Mouse (Mus musculus): ENCODE results near the gene Aire. TPM values are rescaled to one million over a fixed set of nuclear protein-coding genes. Genes with fewer than 3 reads are reported as not detected.
"Not testable (repeated sequence)": the region's sequence is repeated elsewhere in the genome, so short reads cannot be mapped to it uniquely, and the experiment has no call there.

Gene Aire
- polyA plus RNA-seq, 1 experiment from 2014 or later, result 0.39 TPM

GRCm38 (mm10) chr10:78019291-78019690, 24.1 kb downstream of the Aire start:
- ATAC-seq (ENCODE audit: insufficient number of reproducible peaks, insufficient read depth, low FRiP score, low TSS enrichment, low read depth), result peak; percentile 52; the same call in 1 of the 2 replicates
- Histone ChIP-seq H3K36me3 (no peaks in the 10 kb centered on the region), H3K27ac (no peak overlapping the region), H3K4me2 (no peak overlapping the region), H3K4me3 (no peak overlapping the region), H3K9me3 (no peaks in the 10 kb centered on the region), H3K27me3 (no peaks in the 10 kb centered on the region), H3K4me1 (0 out of 2 replicates have a peak, but pooled peaks cover 2% of the 10 kb centered on the region), H3K9ac (no peak overlapping the region)
- WGBS, result 90% methylated on average over 4 of the region's 4 CpGs

GRCm38 (mm10) chr10:78018797-78019203, 24.6 kb downstream of the Aire start:
- H3K9me3 ChIP-seq, result no peaks in the 10 kb centered on the region
- H3K4me1 ChIP-seq, result 0 out of 2 replicates have a peak, but pooled peaks cover 2% of the 10 kb centered on the region
- 18% methylated on average over 19 of the region's 19 CpGs for WGBS
- H3K4me2 ChIP-seq, result peak overlapping the region; percentile 62
- 0 out of 2 replicates have a peak, but pooled peaks have one; percentile 67 for ATAC-seq (ENCODE audit: insufficient number of reproducible peaks, insufficient read depth, low FRiP score, low TSS enrichment, low read depth)
- H3K9ac ChIP-seq, result 0 out of 2 replicates have a peak overlapping the region, but pooled peaks have one; percentile 57
- peak overlapping the region; percentile 26 for H3K4me3 ChIP-seq
- no peaks in the 10 kb centered on the region for H3K36me3 ChIP-seq
- no peak overlapping the region for H3K27ac ChIP-seq
- no peaks in the 10 kb centered on the region for H3K27me3 ChIP-seq

- WGBS, result 57% methylated on average over 5 of the region's 5 CpGs
Observed at GRCm38 (mm10) chr10:78016366-78016765, 27.0 kb downstream of the Aire start.

GRCm38 (mm10) chr10:78015489-78015888, 27.9 kb downstream of the Aire start:
- ATAC-seq (ENCODE audit: insufficient number of reproducible peaks, insufficient read depth, low FRiP score, low TSS enrichment, low read depth), result no peak
- H3K9ac ChIP-seq, result no peak overlapping the region
- H3K27ac ChIP-seq, result no peak overlapping the region
- H3K4me1 ChIP-seq, result peaks cover 5% of the 10 kb centered on the region
- H3K27me3 ChIP-seq, result no peaks in the 10 kb centered on the region
- no peaks in the 10 kb centered on the region for H3K36me3 ChIP-seq
- WGBS, result 86% methylated on average over 1 of the region's 1 CpGs
- no peaks in the 10 kb centered on the region for H3K9me3 ChIP-seq
- H3K4me2 ChIP-seq, result no peak overlapping the region
- H3K4me3 ChIP-seq, result no peak overlapping the region

More at GRCm38 (mm10) chr10:78016366-78016765, 27.0 kb downstream of the Aire start:
- no peak overlapping the region for H3K4me2 ChIP-seq
- H3K4me3 ChIP-seq, result no peak overlapping the region
- ATAC-seq (ENCODE audit: insufficient number of reproducible peaks, insufficient read depth, low FRiP score, low TSS enrichment, low read depth), result no peak
- H3K36me3 ChIP-seq, result no peaks in the 10 kb centered on the region
- H3K27me3 ChIP-seq, result no peaks in the 10 kb centered on the region
- no peaks in the 10 kb centered on the region for H3K9me3 ChIP-seq
- H3K4me1 ChIP-seq, result 0 out of 2 replicates have a peak, but pooled peaks cover 2% of the 10 kb centered on the region
- H3K27ac ChIP-seq, result no peak overlapping the region
- H3K9ac ChIP-seq, result no peak overlapping the region

- Histone ChIP-seq H3K4me2 (no peak overlapping the region), H3K27me3 (no peaks in the 10 kb centered on the region), H3K36me3 (no peaks in the 10 kb centered on the region), H3K27ac (no peak overlapping the region), H3K9me3 (no peaks in the 10 kb centered on the region), H3K4me1 (peaks cover 17% of the 10 kb centered on the region), H3K4me3 (no peak overlapping the region), H3K9ac (no peak overlapping the region)
- ATAC-seq (ENCODE audit: insufficient number of reproducible peaks, insufficient read depth, low FRiP score, low TSS enrichment, low read depth), result no peak
- WGBS, result 90% methylated on average over 18 of the region's 18 CpGs
Observed at GRCm38 (mm10) chr10:78012661-78013495, 30.5 kb downstream of the Aire start.

GRCm38 (mm10) chr10:78011116-78011515, 32.3 kb downstream of the Aire start:
- not testable (repeated sequence) for H3K27me3 ChIP-seq; H3K4me2 ChIP-seq; ATAC-seq (ENCODE audit: insufficient number of reproducible peaks, insufficient read depth, low FRiP score, low TSS enrichment, low read depth); H3K9ac ChIP-seq; H3K36me3 ChIP-seq; H3K9me3 ChIP-seq; H3K27ac ChIP-seq; H3K4me3 ChIP-seq
- whole genome bisulfite sequencing, result 92% methylated on average over 5 of the region's 5 CpGs
- peaks cover 34% of the 10 kb centered on the region for H3K4me1 ChIP-seq

GRCm38 (mm10) chr10:78010335-78010734, 33.1 kb downstream of the Aire start:
- 11% methylated on average over 10 of the region's 10 CpGs for WGBS
- ATAC-seq (ENCODE audit: insufficient number of reproducible peaks, insufficient read depth, low FRiP score, low TSS enrichment, low read depth), result no peak
- H3K9me3 ChIP-seq, result no peaks in the 10 kb centered on the region
- H3K4me2 ChIP-seq, result peak overlapping the region; percentile 88
- H3K27me3 ChIP-seq, result no peaks in the 10 kb centered on the region
- no peak overlapping the region; the same call in 1 of the 2 replicates for H3K27ac ChIP-seq
- peak overlapping the region; percentile 81 for H3K4me3 ChIP-seq
- peaks cover 8% of the 10 kb centered on the region for H3K36me3 ChIP-seq
- peaks cover 38% of the 10 kb centered on the region for H3K4me1 ChIP-seq
- peak overlapping the region; percentile 62 for H3K9ac ChIP-seq

- WGBS, result under 1% methylated on average over 9 of the region's 9 CpGs
- Histone ChIP-seq H3K4me1 (peaks cover 38% of the 10 kb centered on the region), H3K4me3 (peak within 1 kb of the TSS; percentile 81), H3K27ac (peak within 1 kb of the TSS; percentile 96), H3K36me3 (peaks cover 11% of the 10 kb centered on the region), H3K9me3 (no peaks in the 10 kb centered on the region), H3K9ac (peak within 1 kb of the TSS; percentile 91), H3K27me3 (no peaks in the 10 kb centered on the region), H3K4me2 (peak within 1 kb of the TSS; percentile 88)
- ATAC-seq (ENCODE audit: insufficient number of reproducible peaks, insufficient read depth, low FRiP score, low TSS enrichment, low read depth), result no peak
Observed at GRCm38 (mm10) chr10:78009945-78010293, 33.5 kb downstream of the Aire start, which contains the start of gene Pfkl. TSS of gene Pfkl (minus strand) at chr10:78010083.

- WGBS, result under 1% methylated on average over 59 of the region's 59 CpGs
- Histone ChIP-seq H3K4me2 (peak overlapping the region; percentile 88), H3K27me3 (no peaks in the 10 kb centered on the region), H3K36me3 (peaks cover 15% of the 10 kb centered on the region), H3K27ac (peak overlapping the region; percentile 96), H3K9ac (peak overlapping the region; percentile 91), H3K9me3 (no peaks in the 10 kb centered on the region), H3K4me1 (peaks cover 38% of the 10 kb centered on the region), H3K4me3 (peak overlapping the region; percentile 81)
- peak; percentile 97 for ATAC-seq (ENCODE audit: insufficient number of reproducible peaks, insufficient read depth, low FRiP score, low TSS enrichment, low read depth)
Observed at GRCm38 (mm10) chr10:78009184-78009944, 34.0 kb downstream of the Aire start.

GRCm38 (mm10) chr10:78008169-78008568, 35.2 kb downstream of the Aire start:
- Histone ChIP-seq H3K36me3 (peaks cover 22% of the 10 kb centered on the region), H3K27me3 (no peaks in the 10 kb centered on the region), H3K4me2 (peak overlapping the region; percentile 88), H3K27ac (no peak overlapping the region), H3K4me1 (peaks cover 38% of the 10 kb centered on the region), H3K4me3 (peak overlapping the region; percentile 81), H3K9me3 (no peaks in the 10 kb centered on the region), H3K9ac (peak overlapping the region; percentile 91)
- 80% methylated on average over 3 of the region's 3 CpGs for WGBS
- ATAC-seq (ENCODE audit: insufficient number of reproducible peaks, insufficient read depth, low FRiP score, low TSS enrichment, low read depth), result no peak

- 29% methylated on average over 7 of the region's 7 CpGs for WGBS
- Histone ChIP-seq H3K9ac (peak overlapping the region; percentile 91), H3K4me3 (no peak overlapping the region), H3K4me1 (peaks cover 38% of the 10 kb centered on the region), H3K9me3 (no peaks in the 10 kb centered on the region), H3K36me3 (peaks cover 30% of the 10 kb centered on the region), H3K27me3 (no peaks in the 10 kb centered on the region), H3K4me2 (peak overlapping the region; percentile 88), H3K27ac (0 out of 2 replicates have a peak overlapping the region, but pooled peaks have one; percentile 28)
- ATAC-seq (ENCODE audit: insufficient number of reproducible peaks, insufficient read depth, low FRiP score, low TSS enrichment, low read depth), result no peak
Observed at GRCm38 (mm10) chr10:78007203-78007602, 36.2 kb downstream of the Aire start.

Measured in embryonic facial prominence, embryonic 13.5 days (tissue).